Mouse (Mus musculus): ENCODE data around the gene Map4k5.

DNA sequence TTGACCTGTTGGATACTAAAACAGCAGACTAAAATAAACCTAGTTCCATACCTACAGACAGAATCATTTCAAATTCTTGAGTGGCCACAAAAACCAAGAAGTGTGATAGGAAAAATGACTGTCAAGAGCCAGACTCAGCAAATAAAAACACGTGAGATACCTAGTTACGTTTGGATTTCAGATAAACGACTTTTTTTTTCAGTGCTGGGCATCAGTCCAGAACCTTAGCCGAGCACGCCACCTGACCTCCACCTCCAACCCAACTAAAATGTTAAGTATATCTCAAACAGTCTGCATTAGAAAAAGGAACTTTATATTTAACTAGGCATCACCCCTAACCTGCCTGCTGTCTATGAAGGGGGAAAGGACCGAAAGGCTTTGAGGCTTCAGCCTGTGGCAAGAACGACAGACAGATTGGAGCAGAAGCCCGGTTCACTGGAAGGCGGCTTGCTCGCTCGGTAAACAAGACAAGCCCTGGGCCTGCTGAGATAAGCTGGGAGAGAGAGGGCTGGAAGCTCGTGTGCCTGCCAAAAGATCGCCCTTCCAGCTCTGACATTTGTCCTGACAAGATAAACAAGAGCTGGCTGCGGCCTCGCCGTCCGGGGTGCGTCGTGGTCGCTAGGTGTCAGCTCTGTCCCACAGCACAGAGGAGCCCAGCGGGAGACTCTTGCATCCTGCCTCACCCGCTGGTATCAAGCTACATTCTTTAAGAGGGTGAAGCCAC is 135.4 kb downstream of the Map4k5 start:
- no peak for TF ChIP-seq GATA1 (IDR thresholded peaks at IDR 0.05; ENCODE audit: borderline replicate concordance, low read length)
- no peak for TF ChIP-seq FLI1 (IDR thresholded peaks at IDR 0.05; ENCODE audit: low read length)

All from megakaryocyte, embryonic 14.5 days (primary cell).